Mouse (Mus musculus) ES-Bruce4 (cell line): Measurements from ENCODE around the gene Chek1. TPM values are rescaled to one million over a fixed set of nuclear protein-coding genes. Genes with fewer than 3 reads are reported as not detected.

ENCODE experiments used
- H3K27ac ChIP-seq: 2 replicates; pipeline ENCODE4 v1.5.1; 2012; ENCODE audit warnings: low read length, inconsistent platforms; ENCODE audit not compliant: insufficient read depth
- H3K27me3 ChIP-seq: 2 replicates; pipeline ENCODE4 v1.6.1; 2012; ENCODE audit warnings: mild to moderate bottlenecking, low read length, inconsistent platforms; ENCODE audit not compliant: control insufficient read depth, poor library complexity, insufficient read depth, severe bottlenecking
- H3K36me3 ChIP-seq: 2 replicates; pipeline ENCODE4 v1.6.1; 2012; ENCODE audit warnings: inconsistent platforms, mild to moderate bottlenecking, low read length, moderate library complexity; ENCODE audit not compliant: control insufficient read depth, poor library complexity, insufficient read depth, severe bottlenecking
- H3K4me1 ChIP-seq: one replicate; pipeline ENCODE4 v1.8.1; 2011; ENCODE audit warnings: low read length; ENCODE audit not compliant: control insufficient read depth, insufficient read depth
- H3K4me3 ChIP-seq: 2 replicates; pipeline ENCODE4 v1.5.1; 2011; ENCODE audit warnings: low read depth, mild to moderate bottlenecking, low read length
- H3K9ac ChIP-seq: 2 replicates; pipeline ENCODE4 v1.6.1; 2012; ENCODE audit warnings: low read depth, mild to moderate bottlenecking, inconsistent platforms; ENCODE audit not compliant: poor library complexity, severe bottlenecking
- H3K9me3 ChIP-seq: replicated peaks from 2 replicates; pipeline ENCODE4 v1.6.1; 2012; ENCODE audit warnings: mild to moderate bottlenecking, low read length, inconsistent platforms; ENCODE audit not compliant: control insufficient read depth, poor library complexity, insufficient read depth, severe bottlenecking
- CTCF ChIP-seq: IDR thresholded peaks from one replicate; pipeline ENCODE4 v1.8.1; 2011; ENCODE audit warnings: low read depth, low read length
- EP300 ChIP-seq: IDR thresholded peaks from 2 replicates; pipeline ENCODE4 v1.6.1; 2011; ENCODE audit warnings: low read depth, low read length; ENCODE audit not compliant: insufficient read depth
- POLR2A ChIP-seq: IDR thresholded peaks from one replicate; pipeline ENCODE4 v1.8.1; 2011; ENCODE audit warnings: low read length; ENCODE audit not compliant: insufficient read depth
- polyA plus RNA-seq: library from polyadenylated mRNA; stranded (reverse); fragments of >200 nt; gene quantifications from 2 replicates; pipeline ENCODE4 v1.2.4, GENCODE M21; 2011; ENCODE audit warnings: low read depth; ENCODE audit not compliant: missing spikeins, insufficient read depth, insufficient read length

The Chek1 gene
- polyA plus RNA-seq: 114 and 124 TPM in 2 replicates

DNA sequence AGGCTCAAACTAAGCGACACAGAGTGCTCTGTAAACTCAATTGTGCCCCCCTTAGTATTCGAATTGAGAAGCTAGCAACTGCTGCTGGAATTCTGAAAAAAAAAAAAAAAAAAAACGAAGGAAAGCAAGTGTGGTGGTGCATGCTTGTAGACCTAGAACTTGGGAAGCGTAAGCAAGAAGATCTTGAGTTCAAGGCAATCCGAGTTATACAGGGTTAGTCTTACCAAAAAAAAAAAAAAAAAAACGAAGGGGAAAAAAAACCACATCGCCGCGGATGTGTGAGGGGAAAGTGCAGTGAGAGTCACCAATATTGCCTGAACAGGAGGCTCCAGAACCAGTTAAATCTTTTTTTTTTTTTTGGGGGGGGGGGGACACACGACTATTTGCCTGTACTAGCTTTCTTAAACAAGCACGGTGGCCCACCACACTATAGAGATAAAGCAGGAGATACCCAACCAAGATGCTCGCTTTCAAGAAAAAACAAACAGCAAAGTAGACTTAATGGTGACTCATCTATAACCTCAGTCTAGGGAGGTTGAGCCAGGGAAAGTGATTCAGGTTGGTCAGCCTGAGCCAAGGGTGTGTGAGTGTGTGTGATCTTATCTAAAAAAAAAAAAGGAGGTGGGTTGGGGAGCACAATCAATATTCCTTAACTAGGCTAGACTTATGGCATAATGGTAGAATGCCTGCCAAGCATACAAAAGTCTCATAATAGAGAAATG, at the start of gene Chek1:
Chek1 (minus strand) TSS at position 32 of the 722 bp plus-strand sequence.
- peak within 1 kb of the TSS; percentile 89 for H3K27ac ChIP-seq
- no peaks in the 10 kb centered on the region for H3K9me3 ChIP-seq
- no peak for TF ChIP-seq POLR2A
- peak within 1 kb of the TSS; percentile 85 for H3K4me3 ChIP-seq
- no peaks in the 10 kb centered on the region for H3K4me1 ChIP-seq
- peak within 1 kb of the TSS; percentile 87 for H3K9ac ChIP-seq
- peaks cover 23% of the 10 kb centered on the region for H3K36me3 ChIP-seq
- no peaks in the 10 kb centered on the region for H3K27me3 ChIP-seq

- Histone ChIP-seq H3K27me3 (no peaks in the 10 kb centered on the region), H3K9ac (peak overlapping the region; percentile 85; the same call in 1 of the 2 replicates), H3K4me1 (no peaks in the 10 kb centered on the region), H3K9me3 (no peaks in the 10 kb centered on the region), H3K36me3 (peaks cover 8% of the 10 kb centered on the region), H3K27ac (no peak overlapping the region), H3K4me3 (no peak overlapping the region)
- TF ChIP-seq EP300: no peak
- no peak for TF ChIP-seq POLR2A
- TF ChIP-seq CTCF: no peak
These were observed 42.2 kb upstream of the Chek1 start for GRCm38 (mm10) chr9:36769048-36769413.

GRCm38 (mm10) chr9:36768156-36769047, 41.5 kb upstream of the Chek1 start:
- peaks cover 12% of the 10 kb centered on the region for H3K36me3 ChIP-seq
- peak overlapping the region; percentile 62 for H3K27ac ChIP-seq
- H3K4me3 ChIP-seq: peak overlapping the region; percentile 87
- TF ChIP-seq CTCF (no peak), POLR2A (no peak)
- H3K4me1 ChIP-seq: no peaks in the 10 kb centered on the region
- H3K9ac ChIP-seq: peak overlapping the region; percentile 85
- H3K27me3 ChIP-seq: no peaks in the 10 kb centered on the region
- no peaks in the 10 kb centered on the region for H3K9me3 ChIP-seq

- Histone ChIP-seq H3K4me1 (no peaks in the 10 kb centered on the region), H3K36me3 (peaks cover 21% of the 10 kb centered on the region), H3K27ac (peak within 1 kb of the TSS; percentile 62), H3K27me3 (no peaks in the 10 kb centered on the region), H3K9ac (peak within 1 kb of the TSS; percentile 85), H3K4me3 (peak within 1 kb of the TSS; percentile 89), H3K9me3 (no peaks in the 10 kb centered on the region)
- TF ChIP-seq CTCF (no peak), POLR2A (peak; percentile 50), EP300 (no peak)
These were observed 40.6 kb upstream of the Chek1 start, which contains the start of gene Stt3a for GRCm38 (mm10) chr9:36767203-36768143. TSS of gene Stt3a (minus strand) at chr9:36767679.

- Histone ChIP-seq H3K27me3 (no peaks in the 10 kb centered on the region), H3K4me1 (no peaks in the 10 kb centered on the region), H3K9me3 (no peaks in the 10 kb centered on the region), H3K27ac (no peak overlapping the region), H3K36me3 (peaks cover 42% of the 10 kb centered on the region), H3K9ac (no peak overlapping the region), H3K4me3 (no peak overlapping the region)
- TF ChIP-seq POLR2A: no peak
- no peak for TF ChIP-seq CTCF
- no peak for TF ChIP-seq EP300
These were observed 37.5 kb upstream of the Chek1 start for GRCm38 (mm10) chr9:36764378-36764777.
